Mouse (Mus musculus): ENCODE results near the gene Cd8a. TPM values are rescaled to one million over a fixed set of nuclear protein-coding genes. Genes with fewer than 3 reads are reported as not detected.

Gene Cd8a
- total RNA-seq, 1 experiment from 2014 or later: 27.7 TPM

DNA sequence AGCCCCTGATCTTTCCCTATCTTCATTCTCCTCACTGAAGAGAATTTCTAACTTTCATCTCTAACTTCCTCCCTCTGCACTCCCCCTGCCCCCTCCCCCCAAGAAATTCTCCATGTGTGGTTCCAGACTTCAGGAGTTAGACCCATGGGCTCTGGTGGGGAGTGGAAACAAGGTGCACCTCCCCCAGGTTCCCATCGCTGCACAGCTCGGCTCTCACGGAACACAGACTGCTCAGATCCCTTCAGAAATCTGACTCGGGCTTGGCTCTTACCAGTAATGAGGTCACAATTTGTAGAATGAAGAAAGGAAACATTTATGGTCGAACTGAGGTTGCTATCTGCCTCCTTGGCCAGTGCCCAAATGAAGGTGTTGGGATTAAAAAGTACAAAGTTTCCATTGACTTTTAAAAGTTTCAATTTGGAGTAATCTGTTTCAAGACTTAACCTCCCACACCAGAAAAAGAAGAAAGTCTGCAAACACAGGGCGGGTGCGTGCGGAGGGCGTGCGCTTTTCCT lies 12.0 kb upstream of the Cd8a start:
- ATAC-seq (ENCODE audit: extremely low read depth, insufficient number of reproducible peaks, low FRiP score, poor library complexity, severe bottlenecking): no peak

- no peak for ATAC-seq (ENCODE audit: extremely low read depth, insufficient number of reproducible peaks, low FRiP score, poor library complexity, severe bottlenecking)
These were observed 9.2 kb upstream of the Cd8a start for GRCm38 (mm10) chr6:71363995-71364394.

GRCm38 (mm10) chr6:71369416-71369815 lies 3.8 kb upstream of the Cd8a start:
- ATAC-seq (ENCODE audit: extremely low read depth, insufficient number of reproducible peaks, low FRiP score, poor library complexity, severe bottlenecking): no peak

DNA sequence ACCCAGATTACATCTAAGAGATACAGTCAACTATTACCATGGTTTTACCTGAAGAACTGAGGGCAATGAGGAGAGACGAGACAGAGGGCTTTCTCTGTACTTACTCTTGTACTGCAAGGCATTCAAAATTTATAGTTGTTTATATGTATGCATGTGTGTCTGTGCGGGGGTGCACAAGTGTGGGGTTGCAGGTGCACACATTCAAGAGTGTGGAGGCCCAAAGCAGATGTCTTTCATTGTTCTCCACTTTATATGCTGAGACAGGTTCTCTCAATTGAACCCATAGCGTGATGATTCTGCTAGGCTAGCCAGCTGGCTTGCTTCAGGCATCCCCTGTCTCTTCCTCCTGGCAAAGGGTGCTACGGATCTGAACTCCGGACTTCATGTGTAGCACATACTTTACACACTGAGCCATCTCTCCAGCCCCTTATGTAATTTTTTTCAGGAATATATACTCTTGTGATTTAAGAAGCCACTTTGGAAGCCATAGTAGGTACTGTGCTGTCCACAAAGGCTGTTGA lies 2.1 kb upstream of the Cd8a start:
- ATAC-seq (ENCODE audit: extremely low read depth, insufficient number of reproducible peaks, low FRiP score, poor library complexity, severe bottlenecking): no peak

- ATAC-seq (ENCODE audit: extremely low read depth, insufficient number of reproducible peaks, low FRiP score, poor library complexity, severe bottlenecking): no peak
These were observed 1.0 kb upstream of the Cd8a start for GRCm38 (mm10) chr6:71372041-71372720.

GRCm38 (mm10) chr6:71374311-71374829 lies 1.1 kb downstream of the Cd8a start:
- no peak for ATAC-seq (ENCODE audit: extremely low read depth, insufficient number of reproducible peaks, low FRiP score, poor library complexity, severe bottlenecking)

DNA sequence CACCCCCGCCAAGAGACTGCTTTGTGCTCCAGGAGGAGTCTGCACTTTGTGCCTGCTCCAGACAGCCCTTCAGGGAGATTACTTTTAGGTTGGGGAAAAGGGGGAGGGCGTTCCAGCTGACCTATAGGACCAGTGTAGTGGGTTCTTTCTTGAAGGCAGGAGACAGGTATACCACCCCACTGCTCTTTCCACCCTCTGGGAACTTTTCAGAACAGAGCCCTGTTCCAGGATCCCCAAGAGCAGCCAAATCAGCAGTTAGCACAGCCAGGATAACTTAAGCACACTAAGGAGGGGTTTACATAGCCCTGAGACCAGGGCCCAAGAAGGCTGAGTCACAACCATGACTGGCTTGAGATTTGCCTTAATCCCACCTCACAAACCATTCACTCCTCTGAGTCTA lies 1.7 kb downstream of the Cd8a start:
- no peak for ATAC-seq (ENCODE audit: extremely low read depth, insufficient number of reproducible peaks, low FRiP score, poor library complexity, severe bottlenecking)

DNA sequence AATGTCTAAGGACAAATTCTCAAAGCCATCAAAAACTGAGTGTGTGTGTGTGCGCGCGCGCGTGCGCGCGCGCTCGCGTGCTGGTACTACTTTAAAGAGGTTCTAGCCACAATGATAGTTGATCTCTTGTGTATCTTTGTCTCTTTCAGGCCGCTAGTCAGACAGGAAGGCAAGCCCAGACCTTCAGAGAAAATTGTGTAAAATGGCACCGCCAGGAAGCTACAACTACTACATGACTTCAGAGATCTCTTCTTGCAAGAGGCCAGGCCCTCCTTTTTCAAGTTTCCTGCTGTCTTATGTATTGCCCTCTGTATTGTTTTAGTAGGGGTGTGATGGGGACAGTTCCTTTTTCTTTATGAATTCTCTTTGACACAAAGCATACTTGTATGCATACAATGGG lies 3.5 kb downstream of the Cd8a start:
- ATAC-seq (ENCODE audit: extremely low read depth, insufficient number of reproducible peaks, low FRiP score, poor library complexity, severe bottlenecking): no peak

DNA sequence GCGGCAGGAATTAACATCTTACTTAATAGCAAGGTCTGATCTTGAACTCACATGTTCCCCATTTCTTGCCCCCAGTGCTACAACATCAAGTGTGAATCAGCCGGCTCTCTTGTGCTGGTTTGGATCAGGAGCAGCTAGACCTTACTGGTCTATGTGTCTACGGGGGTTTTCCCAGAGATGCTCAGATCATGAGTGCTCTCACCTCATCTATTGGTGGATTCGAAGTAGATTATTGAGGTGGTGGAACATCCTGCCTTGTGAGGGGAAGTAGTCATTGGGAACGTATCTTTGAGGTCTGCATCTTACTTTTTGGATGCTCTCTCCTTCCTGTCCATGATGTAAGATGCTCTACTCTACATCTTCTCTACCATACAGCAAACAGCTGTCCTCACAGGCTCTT lies 8.4 kb downstream of the Cd8a start:
- ATAC-seq (ENCODE audit: extremely low read depth, insufficient number of reproducible peaks, low FRiP score, poor library complexity, severe bottlenecking): no peak

- ATAC-seq (ENCODE audit: extremely low read depth, insufficient number of reproducible peaks, low FRiP score, poor library complexity, severe bottlenecking): no peak
These were observed 17.3 kb downstream of the Cd8a start for GRCm38 (mm10) chr6:71390496-71390895.

GRCm38 (mm10) chr6:71396016-71396415 lies 22.8 kb downstream of the Cd8a start:
- ATAC-seq (ENCODE audit: extremely low read depth, insufficient number of reproducible peaks, low FRiP score, poor library complexity, severe bottlenecking): no peak

- no peak for ATAC-seq (ENCODE audit: extremely low read depth, insufficient number of reproducible peaks, low FRiP score, poor library complexity, severe bottlenecking)
These were observed 23.5 kb downstream of the Cd8a start for GRCm38 (mm10) chr6:71396761-71397160.

DNA sequence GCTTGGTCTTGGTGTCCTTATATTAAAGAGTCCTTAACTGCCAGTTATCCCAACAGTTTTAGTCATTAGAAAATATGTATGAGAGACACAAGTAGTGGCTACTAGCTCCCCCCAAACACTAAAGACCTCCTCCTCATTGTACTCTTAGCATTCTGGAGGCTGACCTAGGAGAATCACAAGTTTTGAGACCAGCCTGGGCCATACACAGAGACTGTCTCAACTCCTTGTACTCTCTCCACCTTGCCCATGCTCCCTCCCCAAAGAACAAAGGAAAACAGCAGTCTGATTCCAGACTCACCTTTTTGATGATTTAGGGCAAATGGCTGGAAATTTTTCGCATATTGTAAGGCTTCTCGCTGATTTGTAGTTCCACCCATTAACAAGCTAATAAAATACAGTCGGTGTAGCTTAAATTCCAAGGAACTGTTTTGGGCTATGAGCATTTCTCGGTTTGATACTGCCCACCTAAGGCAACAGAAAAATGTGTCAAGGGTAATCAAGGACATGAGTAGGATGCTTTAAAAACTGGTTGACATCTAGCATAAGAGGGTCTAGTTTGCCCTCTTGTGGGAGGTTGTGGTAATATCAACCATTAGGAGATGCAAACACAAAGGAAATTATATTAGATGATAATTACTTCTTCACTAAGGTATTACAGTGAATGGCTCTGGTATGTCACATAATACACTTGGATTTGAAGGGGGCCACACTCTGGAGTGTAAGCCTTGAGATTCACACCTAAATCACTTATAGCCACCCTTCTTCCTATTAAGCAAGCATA lies 25.8 kb downstream of the Cd8a start:
- no peak for ATAC-seq (ENCODE audit: extremely low read depth, insufficient number of reproducible peaks, low FRiP score, poor library complexity, severe bottlenecking)

DNA sequence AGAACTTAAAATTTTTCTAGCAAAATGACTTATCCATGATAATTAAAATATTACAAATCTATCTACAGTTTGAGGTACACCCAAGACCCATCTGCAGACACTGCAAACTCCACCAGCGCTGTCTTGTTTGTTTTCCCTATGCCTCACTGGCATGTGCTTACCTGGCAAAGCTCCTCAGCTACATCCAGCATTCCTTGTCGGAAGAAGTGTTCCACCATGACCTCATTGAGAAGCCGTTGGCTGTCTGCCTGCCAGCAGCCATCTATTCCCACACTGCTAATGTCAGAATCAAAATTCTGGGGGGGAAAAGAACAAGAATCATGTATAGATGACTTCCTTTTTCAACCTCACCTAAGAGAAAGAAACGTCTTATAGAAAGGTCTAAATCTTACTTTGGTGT lies 41.4 kb downstream of the Cd8a start:
- ATAC-seq (ENCODE audit: extremely low read depth, insufficient number of reproducible peaks, low FRiP score, poor library complexity, severe bottlenecking): no peak

- no peak for ATAC-seq (ENCODE audit: extremely low read depth, insufficient number of reproducible peaks, low FRiP score, poor library complexity, severe bottlenecking)
These were observed 42.2 kb downstream of the Cd8a start for GRCm38 (mm10) chr6:71415446-71415845.

DNA sequence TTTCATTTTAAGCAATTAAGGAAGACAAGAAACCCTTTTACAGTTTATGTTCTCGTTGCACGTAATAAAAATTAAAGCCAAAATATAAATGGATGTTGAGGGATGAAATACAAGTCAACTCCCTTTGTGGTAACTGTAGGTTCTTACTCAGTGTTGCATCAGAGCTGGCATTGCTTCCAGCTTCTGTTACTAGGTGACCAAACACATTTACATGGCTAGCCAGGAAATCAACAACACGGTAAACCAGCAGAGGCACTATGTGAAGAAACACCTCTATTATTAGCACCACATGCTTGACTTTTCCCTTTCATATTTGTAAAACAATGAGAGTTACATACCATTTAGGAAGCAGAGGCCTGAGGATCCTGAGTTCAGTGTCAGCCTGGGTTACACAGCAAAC lies 45.6 kb downstream of the Cd8a start:
- peak; percentile 39; the same call in 1 of the 2 replicates for ATAC-seq (ENCODE audit: extremely low read depth, insufficient number of reproducible peaks, low FRiP score, poor library complexity, severe bottlenecking)

GRCm38 (mm10) chr6:71420848-71421247 lies 47.6 kb downstream of the Cd8a start:
- no peak for ATAC-seq (ENCODE audit: extremely low read depth, insufficient number of reproducible peaks, low FRiP score, poor library complexity, severe bottlenecking)

GRCm38 (mm10) chr6:71422162-71422561 lies 48.9 kb downstream of the Cd8a start:
- ATAC-seq (ENCODE audit: extremely low read depth, insufficient number of reproducible peaks, low FRiP score, poor library complexity, severe bottlenecking): no peak

DNA sequence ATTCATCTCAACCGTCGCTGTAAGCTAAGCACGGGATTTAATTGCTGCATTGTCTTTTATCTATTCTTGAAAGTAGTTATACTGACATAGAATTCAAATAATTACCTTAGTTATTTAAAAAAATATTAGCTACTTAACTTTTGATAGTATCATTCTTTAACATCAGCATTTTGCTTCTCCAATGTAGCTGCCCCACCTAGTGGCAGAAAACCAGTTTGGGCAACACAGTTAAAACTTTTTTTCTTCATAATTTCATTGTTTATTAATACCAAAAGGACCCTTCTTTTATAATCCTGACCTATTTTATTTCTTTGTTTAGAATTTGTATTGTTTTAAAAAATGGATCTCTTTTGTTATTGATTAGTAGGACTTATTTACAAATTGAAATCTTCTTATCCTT lies 49.9 kb downstream of the Cd8a start:
- no peak for ATAC-seq (ENCODE audit: extremely low read depth, insufficient number of reproducible peaks, low FRiP score, poor library complexity, severe bottlenecking)

GRCm38 (mm10) chr6:71425681-71426080 lies 52.5 kb downstream of the Cd8a start:
- no peak for ATAC-seq (ENCODE audit: extremely low read depth, insufficient number of reproducible peaks, low FRiP score, poor library complexity, severe bottlenecking)

Data from neutrophil, adult 5-6 weeks (primary cell).